Comparison of ENCODE assay signal across 19 mouse cellular contexts in the genomic region with DNA sequence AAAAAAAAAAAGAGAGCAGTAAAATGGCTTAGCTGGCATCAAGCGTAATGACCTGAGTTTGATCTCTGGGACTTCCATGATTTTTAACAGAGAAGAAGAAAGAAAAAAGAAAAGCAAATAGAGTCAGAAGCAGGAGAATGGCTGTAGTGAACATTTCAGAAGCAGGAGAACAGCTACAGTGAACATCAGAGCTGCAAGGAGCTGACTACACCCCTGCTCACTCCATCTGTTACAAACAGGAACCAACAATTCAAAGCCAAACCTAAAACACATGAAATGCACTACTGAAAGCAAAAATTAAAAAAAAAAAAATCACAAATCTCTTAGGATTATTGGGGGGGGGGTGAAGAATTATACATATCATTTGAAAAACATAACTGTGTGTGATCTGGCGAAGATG.
"Had no signal": no experiment of that assay in that cellular context is flagged by ENCODE, and none has a peak within 500 bp of the region (broad histone marks: within the 10 kb centered on the region; RNA-seq: fewer than 3 reads in every experiment).

No protein-coding gene starts in this region.

- H3K4me2 ChIP-seq: lung, embryonic 15.5 days; midbrain, embryonic 12.5 days; neural tube, embryonic 13.5 days; neural tube, embryonic 15.5 days had no signal

- H3K9me3 ChIP-seq: lung, embryonic 15.5 days; midbrain, embryonic 10.5 days; midbrain, embryonic 12.5 days; neural tube, embryonic 13.5 days; neural tube, embryonic 15.5 days had no signal

- H3K27ac ChIP-seq: lung, embryonic 15.5 days; midbrain, embryonic 10.5 days; midbrain, embryonic 12.5 days; neural tube, embryonic 13.5 days; neural tube, embryonic 15.5 days had no signal

- ATAC-seq: midbrain, embryonic 16.5 days had no signal

- DNase-seq: lung, adult 2 months; lung, postnatal 10 days; lung, postnatal 4 days; midbrain, embryonic 14.5 days; retina, postnatal 1 day; right cerebral cortex, adult 18-20 months; right cerebral cortex, postnatal 25 days; right cerebral cortex, postnatal 4 days; spleen, adult 18-20 months; thymus, adult 2 months; thymus, postnatal 25 days; thymus, postnatal 4 days had no signal

- H3K4me1 ChIP-seq: lung, embryonic 15.5 days; midbrain, embryonic 10.5 days; midbrain, embryonic 12.5 days; neural tube, embryonic 13.5 days; neural tube, embryonic 15.5 days had no signal

- H3K9ac ChIP-seq: lung, embryonic 15.5 days; midbrain, embryonic 12.5 days; neural tube, embryonic 13.5 days; neural tube, embryonic 15.5 days had no signal

- H3K27me3 ChIP-seq: lung, embryonic 15.5 days; midbrain, embryonic 12.5 days; neural tube, embryonic 13.5 days; neural tube, embryonic 15.5 days had no signal

- H3K4me3 ChIP-seq: lung, embryonic 15.5 days; midbrain, embryonic 10.5 days; midbrain, embryonic 12.5 days; myocyte; neural tube, embryonic 13.5 days; neural tube, embryonic 15.5 days had no signal
